Mouse (Mus musculus): ENCODE measurements around the gene Naxe. TPM values are rescaled to one million over a fixed set of nuclear protein-coding genes. Genes with fewer than 3 reads are reported as not detected.

Gene Naxe
- polyA plus RNA-seq, 1 experiment from 2014 or later: 157 TPM

DNA sequence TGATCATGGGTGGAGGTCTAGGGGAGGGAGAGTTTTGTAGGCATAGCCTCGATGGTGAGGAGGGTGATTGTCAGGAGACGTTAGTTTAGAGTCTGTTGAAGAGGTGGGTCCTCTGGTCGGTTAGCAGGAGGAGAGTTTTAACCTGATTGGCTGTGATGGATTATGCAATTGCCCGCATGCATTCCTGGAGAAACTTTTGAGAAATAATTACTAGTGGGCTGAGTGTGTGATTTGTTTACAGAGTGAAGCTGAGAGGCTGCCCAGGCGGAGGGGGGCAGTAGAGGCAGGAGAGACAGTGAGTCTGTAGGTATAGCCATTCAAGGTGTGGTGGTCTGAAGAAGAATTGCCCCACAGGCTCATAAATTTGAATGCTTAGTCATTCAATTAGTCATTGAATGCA, 24.8 kb downstream of the Naxe start:
- no peak overlapping the region for H3K4me3 ChIP-seq (ENCODE audit: low read depth, low read length)
- no peaks in the 10 kb centered on the region for H3K4me1 ChIP-seq (ENCODE audit: control insufficient read depth, insufficient read depth, low read length)
- no peaks in the 10 kb centered on the region for H3K9me3 ChIP-seq (ENCODE audit: control insufficient read depth, low read length)
- 0 out of 2 replicates have a peak, but pooled peaks cover 2% of the 10 kb centered on the region for H3K27me3 ChIP-seq (ENCODE audit: control insufficient read depth, insufficient read depth, low read length)
- no peak overlapping the region for H3K4me2 ChIP-seq (ENCODE audit: low read depth, low read length)
- H3K9ac ChIP-seq (replicated peaks; ENCODE audit: low read depth, low read length): no peak overlapping the region
- no peak for ATAC-seq (ENCODE audit: low read depth)
- no peak overlapping the region for H3K27ac ChIP-seq (ENCODE audit: low read depth, low read length)
- 66% methylated on average over 5 of the region's 5 CpGs for WGBS
- no peaks in the 10 kb centered on the region for H3K36me3 ChIP-seq (ENCODE audit: control insufficient read depth, insufficient read depth, low read length)

DNA sequence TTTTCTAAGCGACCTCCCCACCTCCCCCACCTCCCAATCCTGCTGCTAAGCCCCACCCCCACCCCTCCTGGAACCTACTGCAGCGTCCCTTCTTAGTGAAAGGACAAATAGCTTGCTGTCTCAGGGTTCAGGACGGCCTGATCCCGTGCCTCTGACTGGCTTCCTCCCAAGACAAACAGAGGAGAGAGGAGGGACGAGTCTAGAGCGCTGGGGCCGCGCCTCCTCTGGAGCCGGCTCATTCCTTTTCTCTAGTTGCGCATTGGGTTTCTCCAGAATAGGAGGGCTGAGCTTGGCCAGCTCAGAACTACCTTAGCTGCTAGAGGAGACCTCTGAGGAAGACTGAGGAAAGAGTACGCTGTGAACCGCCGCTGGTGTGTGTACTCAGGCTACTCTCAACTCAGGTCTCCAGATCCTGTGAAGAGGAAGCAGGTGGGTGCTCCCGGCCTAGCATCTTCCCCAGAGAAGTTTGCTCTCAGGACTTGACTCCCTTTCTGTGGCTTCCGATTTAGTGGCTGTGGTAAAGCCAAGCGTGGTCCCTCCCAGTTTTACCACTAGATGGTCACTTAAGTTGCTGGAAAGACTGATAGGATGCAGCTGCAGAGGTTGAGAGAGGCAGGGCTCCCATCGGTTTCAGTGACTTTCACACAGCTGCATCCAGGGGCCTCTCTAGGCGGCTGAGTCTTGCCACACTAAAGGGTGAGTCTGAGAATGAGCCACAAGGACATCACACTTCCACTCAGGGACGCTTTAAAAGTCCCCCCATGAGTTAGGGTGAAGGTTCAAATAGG, 27.5 kb downstream of the Naxe start:
- WGBS: 13% methylated on average over 19 of the region's 19 CpGs
- Histone ChIP-seq H3K9ac (replicated peaks; ENCODE audit: low read depth, low read length) (no peak overlapping the region), H3K27ac (ENCODE audit: low read depth, low read length) (no peak overlapping the region), H3K36me3 (ENCODE audit: control insufficient read depth, insufficient read depth, low read length) (no peaks in the 10 kb centered on the region), H3K9me3 (ENCODE audit: control insufficient read depth, low read length) (no peaks in the 10 kb centered on the region), H3K27me3 (ENCODE audit: control insufficient read depth, insufficient read depth, low read length) (peaks cover 6% of the 10 kb centered on the region), H3K4me2 (ENCODE audit: low read depth, low read length) (no peak overlapping the region), H3K4me1 (ENCODE audit: control insufficient read depth, insufficient read depth, low read length) (no peaks in the 10 kb centered on the region), H3K4me3 (ENCODE audit: low read depth, low read length) (no peak overlapping the region)
- ATAC-seq (ENCODE audit: low read depth): no peak

DNA sequence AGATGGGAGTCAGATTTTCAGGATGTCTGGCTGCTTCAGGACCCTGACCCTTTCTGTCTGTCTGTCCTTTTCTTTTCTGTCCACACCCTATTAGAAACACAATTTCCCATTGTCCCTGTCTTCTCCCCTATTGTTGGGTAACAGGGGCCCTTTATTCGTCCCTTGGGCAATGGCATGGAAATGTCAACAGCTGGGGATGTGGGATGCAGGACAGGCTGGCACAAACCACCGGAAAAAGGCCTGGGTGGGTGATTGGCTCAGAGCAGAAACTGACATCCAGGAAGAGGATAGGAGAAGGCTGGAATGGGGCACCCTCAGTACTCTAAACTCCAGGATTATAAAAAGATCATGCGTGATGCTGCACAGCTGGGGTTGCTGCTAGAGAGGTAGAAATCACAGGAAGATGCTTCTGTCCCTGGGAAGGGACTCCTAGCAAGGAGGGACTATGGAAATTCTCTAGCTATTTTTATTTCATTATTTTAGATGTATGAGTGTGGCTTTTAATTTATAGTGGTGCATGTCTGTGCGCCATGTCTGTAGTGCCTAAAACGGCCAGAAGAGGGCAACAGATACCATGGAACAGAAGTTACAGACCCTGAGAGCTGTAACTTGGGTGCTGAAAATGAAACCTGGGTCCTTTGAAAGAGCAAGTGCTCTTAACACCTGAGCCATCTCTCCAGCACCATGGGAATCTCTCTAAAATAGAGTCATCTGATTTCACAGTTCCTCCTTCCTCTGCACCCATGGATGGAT, 30.7 kb downstream of the Naxe start, which contains the start of gene Hapln2:
Hapln2 (minus strand) TSS at position 150 of the 753 bp plus-strand sequence.
- Histone ChIP-seq H3K9me3 (ENCODE audit: control insufficient read depth, low read length) (no peaks in the 10 kb centered on the region), H3K36me3 (ENCODE audit: control insufficient read depth, insufficient read depth, low read length) (no peaks in the 10 kb centered on the region), H3K27me3 (ENCODE audit: control insufficient read depth, insufficient read depth, low read length) (peaks cover 34% of the 10 kb centered on the region), H3K4me3 (ENCODE audit: low read depth, low read length) (no peak within 1 kb of the TSS), H3K4me1 (ENCODE audit: control insufficient read depth, insufficient read depth, low read length) (peaks cover 7% of the 10 kb centered on the region; the same call in 1 of the 2 replicates), H3K27ac (ENCODE audit: low read depth, low read length) (no peak within 1 kb of the TSS), H3K4me2 (ENCODE audit: low read depth, low read length) (no peak within 1 kb of the TSS), H3K9ac (replicated peaks; ENCODE audit: low read depth, low read length) (no peak within 1 kb of the TSS)
- no peak for ATAC-seq (ENCODE audit: low read depth)
- 41% methylated on average over 5 of the region's 5 CpGs for WGBS

DNA sequence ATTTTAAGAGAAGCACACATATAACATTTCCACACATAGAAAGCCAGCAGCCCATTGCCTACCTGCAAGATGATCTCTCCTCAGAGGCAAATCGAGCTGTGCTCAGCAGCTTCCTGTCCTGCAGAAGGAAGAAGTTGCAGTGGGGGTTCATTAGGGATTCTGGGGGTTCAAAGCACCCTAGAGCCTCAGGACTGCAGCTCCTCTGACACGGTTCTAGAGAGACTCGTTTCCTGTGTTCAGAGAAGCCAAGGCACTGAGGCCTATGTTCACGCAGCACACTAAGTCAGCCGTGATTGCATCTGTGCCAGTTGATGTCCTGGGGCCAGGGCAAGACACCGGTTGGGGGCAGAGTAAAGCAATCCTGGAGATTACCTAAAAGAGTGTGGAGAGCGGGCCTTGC, 31.5 kb downstream of the Naxe start:
- 63% methylated on average over 7 of the region's 7 CpGs for WGBS
- H3K36me3 ChIP-seq (ENCODE audit: control insufficient read depth, insufficient read depth, low read length): no peaks in the 10 kb centered on the region
- H3K27me3 ChIP-seq (ENCODE audit: control insufficient read depth, insufficient read depth, low read length): peaks cover 41% of the 10 kb centered on the region

DNA sequence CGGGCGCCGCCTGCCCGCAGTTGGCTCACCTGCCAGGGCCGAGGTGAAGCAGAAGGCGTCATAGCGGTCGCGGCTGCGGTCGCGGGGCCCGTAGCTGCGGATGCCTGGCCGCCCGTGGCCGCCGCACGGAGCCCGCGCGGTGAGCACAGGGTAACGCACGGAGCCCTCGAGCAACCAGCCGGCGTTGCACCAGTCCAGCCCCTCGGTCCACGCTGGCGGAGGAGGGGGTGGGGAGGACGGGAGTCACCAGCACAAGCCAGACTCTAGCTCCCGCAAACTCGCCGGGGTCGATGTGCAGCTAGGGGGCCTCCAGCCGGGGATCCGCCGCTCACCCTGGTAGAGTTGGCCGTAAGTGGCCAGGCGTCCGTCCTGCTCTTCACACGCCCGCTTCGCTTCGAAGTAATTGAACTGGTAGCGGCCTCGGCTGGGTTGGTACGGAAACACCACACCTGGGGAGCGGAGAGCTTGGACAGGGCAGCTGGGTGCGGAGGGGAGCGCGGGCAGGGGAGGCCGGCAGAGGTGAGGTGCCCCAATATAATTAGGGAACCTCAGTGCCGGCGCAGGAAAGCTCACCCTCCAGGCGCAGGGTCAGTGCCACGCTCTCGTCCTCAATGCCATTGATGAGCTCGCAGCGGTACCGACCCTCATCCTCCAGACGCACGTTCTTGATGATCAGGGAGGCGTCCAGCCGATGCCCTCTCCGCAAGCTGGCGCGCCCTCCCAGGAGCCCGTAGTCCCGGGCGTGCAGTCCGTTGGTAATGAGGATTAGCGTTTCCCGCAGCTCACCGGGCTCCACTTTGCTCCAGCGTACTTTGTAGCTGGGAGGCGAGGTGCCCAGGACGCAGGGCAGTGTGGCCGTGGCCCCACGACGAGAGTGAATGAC, 34.9 kb downstream of the Naxe start:
- Histone ChIP-seq H3K27ac (ENCODE audit: low read depth, low read length) (no peak overlapping the region), H3K4me2 (ENCODE audit: low read depth, low read length) (peak overlapping the region; percentile 93), H3K9me3 (ENCODE audit: control insufficient read depth, low read length) (no peaks in the 10 kb centered on the region), H3K36me3 (ENCODE audit: control insufficient read depth, insufficient read depth, low read length) (no peaks in the 10 kb centered on the region), H3K27me3 (ENCODE audit: control insufficient read depth, insufficient read depth, low read length) (peaks cover 53% of the 10 kb centered on the region), H3K4me3 (ENCODE audit: low read depth, low read length) (peak overlapping the region; percentile 51), H3K9ac (replicated peaks; ENCODE audit: low read depth, low read length) (peak overlapping the region; percentile 54), H3K4me1 (ENCODE audit: control insufficient read depth, insufficient read depth, low read length) (peaks cover 7% of the 10 kb centered on the region; the same call in 1 of the 2 replicates)
- peak; percentile 80 for ATAC-seq (ENCODE audit: low read depth)
- WGBS: under 1% methylated on average over 81 of the region's 81 CpGs

More for the DNA sequence above, 31.5 kb downstream of the Naxe start:
- Histone ChIP-seq H3K27ac (ENCODE audit: low read depth, low read length) (no peak overlapping the region), H3K4me3 (ENCODE audit: low read depth, low read length) (no peak overlapping the region), H3K4me2 (ENCODE audit: low read depth, low read length) (no peak overlapping the region), H3K9ac (replicated peaks; ENCODE audit: low read depth, low read length) (no peak overlapping the region), H3K9me3 (ENCODE audit: control insufficient read depth, low read length) (no peaks in the 10 kb centered on the region), H3K4me1 (ENCODE audit: control insufficient read depth, insufficient read depth, low read length) (peaks cover 7% of the 10 kb centered on the region; the same call in 1 of the 2 replicates)
- ATAC-seq (ENCODE audit: low read depth): no peak

DNA sequence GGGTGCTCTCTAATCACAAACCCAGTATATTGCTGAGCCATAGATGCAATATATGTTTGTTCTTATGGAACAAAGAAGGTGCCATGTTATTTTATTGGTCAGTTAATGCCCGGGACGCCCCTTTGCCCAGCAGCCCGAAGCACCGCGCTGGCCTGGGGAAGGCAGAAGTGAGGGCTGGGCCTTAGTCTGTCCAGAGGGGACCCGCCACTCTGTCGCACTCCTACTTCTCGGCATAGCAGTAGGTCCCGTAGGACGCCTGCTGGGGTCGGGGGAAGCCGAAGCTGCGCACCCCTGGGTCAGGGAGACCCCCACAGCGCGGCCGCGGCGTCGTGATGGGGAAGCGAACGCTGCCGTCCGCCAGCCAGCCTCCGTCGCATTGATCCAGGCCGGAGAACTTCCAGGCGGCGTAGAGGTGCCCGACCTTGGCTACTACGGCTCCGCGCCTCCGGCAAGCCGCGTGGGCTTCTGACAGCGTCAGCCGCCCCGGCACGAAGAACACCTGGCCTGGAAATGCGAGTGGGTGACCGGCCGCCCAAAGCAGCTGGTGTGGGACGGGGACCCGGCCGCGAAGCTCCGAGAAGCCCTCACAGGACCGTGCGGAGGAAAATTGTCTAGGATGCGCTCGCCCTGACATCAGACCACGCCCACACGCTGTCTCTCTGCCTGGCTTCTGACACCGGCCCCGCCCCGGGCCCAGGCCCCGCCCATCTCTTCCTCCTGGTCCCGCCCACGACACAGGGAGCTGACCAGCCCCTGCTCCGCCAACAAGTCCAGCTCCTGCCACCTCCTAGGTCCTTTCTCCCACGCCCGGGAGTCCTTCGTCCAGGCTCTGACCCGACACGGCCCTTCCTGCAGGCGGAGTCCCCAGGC, 35.7 kb downstream of the Naxe start:
- no peaks in the 10 kb centered on the region for H3K36me3 ChIP-seq (ENCODE audit: control insufficient read depth, insufficient read depth, low read length)
- H3K4me1 ChIP-seq (ENCODE audit: control insufficient read depth, insufficient read depth, low read length): peaks cover 7% of the 10 kb centered on the region; the same call in 1 of the 2 replicates
- H3K4me3 ChIP-seq (ENCODE audit: low read depth, low read length): peak overlapping the region; percentile 51
- peak overlapping the region; percentile 54 for H3K9ac ChIP-seq (replicated peaks; ENCODE audit: low read depth, low read length)
- no peak overlapping the region for H3K27ac ChIP-seq (ENCODE audit: low read depth, low read length)
- H3K9me3 ChIP-seq (ENCODE audit: control insufficient read depth, low read length): no peaks in the 10 kb centered on the region
- peak; percentile 84 for ATAC-seq (ENCODE audit: low read depth)
- H3K4me2 ChIP-seq (ENCODE audit: low read depth, low read length): peak overlapping the region; percentile 93
- H3K27me3 ChIP-seq (ENCODE audit: control insufficient read depth, insufficient read depth, low read length): peaks cover 53% of the 10 kb centered on the region
- 1% methylated on average over 66 of the region's 66 CpGs for WGBS

DNA sequence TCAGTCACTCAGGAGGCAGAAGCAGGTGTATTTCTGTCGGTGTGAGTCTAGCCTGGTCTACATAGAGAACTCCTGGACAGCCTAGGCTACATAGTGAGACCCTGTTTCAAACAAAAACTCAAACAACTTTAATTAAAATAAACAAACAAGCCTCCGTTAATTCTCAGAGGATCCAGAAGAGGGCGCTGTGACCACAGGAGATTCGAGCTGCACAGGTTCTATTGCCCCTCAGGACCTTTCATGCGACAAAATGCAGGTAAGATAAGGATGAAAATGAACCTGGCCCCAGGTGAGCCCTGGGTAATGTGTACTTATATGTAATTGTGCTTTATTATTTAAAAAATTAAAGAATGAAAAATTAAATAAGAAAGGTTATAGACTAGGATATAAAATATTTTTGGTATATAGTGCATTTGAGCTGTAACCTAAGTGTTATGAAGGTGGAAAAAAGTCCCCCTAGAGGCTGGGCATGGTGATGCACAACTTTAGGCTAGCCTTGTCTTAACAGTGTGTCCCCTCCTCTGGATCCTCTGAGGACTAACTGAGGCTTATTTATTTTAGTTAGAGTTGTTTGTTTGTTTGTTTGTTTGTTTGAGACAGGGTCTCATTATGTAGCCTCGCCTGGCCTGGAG, 47.5 kb downstream of the Naxe start:
- H3K9ac ChIP-seq (replicated peaks; ENCODE audit: low read depth, low read length): no peak overlapping the region
- WGBS: 10% methylated on average over 6 of the region's 6 CpGs

More for the DNA sequence above, 47.5 kb downstream of the Naxe start:
- Histone ChIP-seq H3K36me3 (ENCODE audit: control insufficient read depth, insufficient read depth, low read length) (no peaks in the 10 kb centered on the region), H3K4me3 (ENCODE audit: low read depth, low read length) (no peak overlapping the region), H3K27ac (ENCODE audit: low read depth, low read length) (no peak overlapping the region), H3K9me3 (ENCODE audit: control insufficient read depth, low read length) (no peaks in the 10 kb centered on the region), H3K4me2 (ENCODE audit: low read depth, low read length) (no peak overlapping the region), H3K4me1 (ENCODE audit: control insufficient read depth, insufficient read depth, low read length) (no peaks in the 10 kb centered on the region), H3K27me3 (ENCODE audit: control insufficient read depth, insufficient read depth, low read length) (no peaks in the 10 kb centered on the region)
- ATAC-seq (ENCODE audit: low read depth): no peak

All from neural tube, embryonic 14.5 days (tissue).